Mouse (Mus musculus): ENCODE measurements at regions not wholly inside any gene's neighbourhood (a gene's known extent, or its start where the extent isn't known, plus 50 kb on each side); places are given as distances from the start of the nearest gene placed in this dataset.

- H3K9ac ChIP-seq (ENCODE audit: low read depth, low read length): no peak overlapping the region
- TF ChIP-seq CTCF (IDR thresholded peaks at IDR 0.05; ENCODE audit: low read depth, low read length) (no peak), POLR2A (IDR thresholded peaks at IDR 0.05; ENCODE audit: extremely low read depth, insufficient read depth, low read length) (no peak)
- no peaks in the 10 kb centered on the region for H3K36me3 ChIP-seq (ENCODE audit: control insufficient read depth, insufficient read depth, low read length)
- no peak overlapping the region for H3K4me3 ChIP-seq (ENCODE audit: insufficient read depth, low read depth, low read length)
- no peak for DNase-seq (ENCODE audit: extremely low read depth, low read depth, low spot score)
- no peak overlapping the region for H3K27ac ChIP-seq (replicated peaks; ENCODE audit: insufficient read depth, low read depth, low read length)
- H3K79me2 ChIP-seq (ENCODE audit: control insufficient read depth, insufficient read depth, low read length): no peaks in the 10 kb centered on the region
- WGBS: 82% methylated on average over 4 of the region's 4 CpGs
- H3K27me3 ChIP-seq (ENCODE audit: control insufficient read depth, insufficient read depth, low read length): no peaks in the 10 kb centered on the region
- H3K4me1 ChIP-seq (ENCODE audit: control insufficient read depth, insufficient read depth, low read length): no peaks in the 10 kb centered on the region
Observed at GRCm38 (mm10) chr16:87022041-87022440, 331.9 kb upstream of the N6amt1 start.

GRCm38 (mm10) chr16:87017107-87017670 is 336.8 kb upstream of the N6amt1 start:
- 81% methylated on average over 7 of the region's 7 CpGs for WGBS
- Histone ChIP-seq H3K27me3 (ENCODE audit: control insufficient read depth, insufficient read depth, low read length) (no peaks in the 10 kb centered on the region), H3K4me1 (ENCODE audit: control insufficient read depth, insufficient read depth, low read length) (no peaks in the 10 kb centered on the region), H3K79me2 (ENCODE audit: control insufficient read depth, insufficient read depth, low read length) (no peaks in the 10 kb centered on the region), H3K9ac (ENCODE audit: low read depth, low read length) (no peak overlapping the region), H3K36me3 (ENCODE audit: control insufficient read depth, insufficient read depth, low read length) (no peaks in the 10 kb centered on the region), H3K27ac (replicated peaks; ENCODE audit: insufficient read depth, low read depth, low read length) (no peak overlapping the region), H3K4me3 (ENCODE audit: insufficient read depth, low read depth, low read length) (no peak overlapping the region)
- no peak for DNase-seq (ENCODE audit: extremely low read depth, low read depth, low spot score)
- TF ChIP-seq POLR2A (IDR thresholded peaks at IDR 0.05; ENCODE audit: extremely low read depth, insufficient read depth, low read length) (no peak), CTCF (IDR thresholded peaks at IDR 0.05; ENCODE audit: low read depth, low read length) (no peak)

DNA sequence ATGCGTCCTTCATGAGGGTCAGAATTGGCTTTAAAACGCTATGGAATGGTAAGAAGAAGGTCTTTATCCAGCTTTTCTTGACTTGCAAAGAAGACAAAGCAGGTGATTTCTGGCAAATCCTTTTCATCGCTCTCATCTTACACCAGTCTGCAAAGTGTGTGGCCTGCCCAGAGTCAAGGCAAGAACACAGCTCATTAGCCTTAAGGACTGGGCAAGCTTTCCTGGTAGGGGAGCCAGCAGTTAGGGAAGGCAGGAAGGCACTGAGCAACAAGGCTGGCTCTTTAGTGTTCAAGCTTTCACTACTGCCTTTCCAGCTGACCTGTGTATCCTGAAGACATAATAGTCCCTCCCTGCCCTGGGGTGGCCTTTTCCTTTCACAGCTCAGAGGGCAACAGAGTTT is 352.4 kb upstream of the N6amt1 start:
- H3K4me3 ChIP-seq (ENCODE audit: insufficient read depth, low read depth, low read length): no peak overlapping the region
- no peak for DNase-seq (ENCODE audit: extremely low read depth, low read depth, low spot score)
- TF ChIP-seq CTCF (IDR thresholded peaks at IDR 0.05; ENCODE audit: low read depth, low read length) (no peak), POLR2A (IDR thresholded peaks at IDR 0.05; ENCODE audit: extremely low read depth, insufficient read depth, low read length) (no peak)
- no peaks in the 10 kb centered on the region for H3K79me2 ChIP-seq (ENCODE audit: control insufficient read depth, insufficient read depth, low read length)
- no peaks in the 10 kb centered on the region for H3K36me3 ChIP-seq (ENCODE audit: control insufficient read depth, insufficient read depth, low read length)
- no peaks in the 10 kb centered on the region for H3K27me3 ChIP-seq (ENCODE audit: control insufficient read depth, insufficient read depth, low read length)
- WGBS: 76% methylated on average over 3 of the region's 3 CpGs
- H3K9ac ChIP-seq (ENCODE audit: low read depth, low read length): no peak overlapping the region
- no peak overlapping the region for H3K27ac ChIP-seq (replicated peaks; ENCODE audit: insufficient read depth, low read depth, low read length)
- no peaks in the 10 kb centered on the region for H3K4me1 ChIP-seq (ENCODE audit: control insufficient read depth, insufficient read depth, low read length)

GRCm38 (mm10) chr16:87001135-87001534 is 352.9 kb upstream of the N6amt1 start:
- Histone ChIP-seq H3K79me2 (ENCODE audit: control insufficient read depth, insufficient read depth, low read length) (no peaks in the 10 kb centered on the region), H3K27me3 (ENCODE audit: control insufficient read depth, insufficient read depth, low read length) (no peaks in the 10 kb centered on the region), H3K9ac (ENCODE audit: low read depth, low read length) (no peak overlapping the region), H3K27ac (replicated peaks; ENCODE audit: insufficient read depth, low read depth, low read length) (no peak overlapping the region), H3K4me1 (ENCODE audit: control insufficient read depth, insufficient read depth, low read length) (no peaks in the 10 kb centered on the region), H3K4me3 (ENCODE audit: insufficient read depth, low read depth, low read length) (no peak overlapping the region), H3K36me3 (ENCODE audit: control insufficient read depth, insufficient read depth, low read length) (no peaks in the 10 kb centered on the region)
- WGBS: 62% methylated on average over 3 of the region's 3 CpGs
- TF ChIP-seq CTCF (IDR thresholded peaks at IDR 0.05; ENCODE audit: low read depth, low read length): no peak
- TF ChIP-seq POLR2A (IDR thresholded peaks at IDR 0.05; ENCODE audit: extremely low read depth, insufficient read depth, low read length): no peak
- DNase-seq (ENCODE audit: extremely low read depth, low read depth, low spot score): no peak

DNA sequence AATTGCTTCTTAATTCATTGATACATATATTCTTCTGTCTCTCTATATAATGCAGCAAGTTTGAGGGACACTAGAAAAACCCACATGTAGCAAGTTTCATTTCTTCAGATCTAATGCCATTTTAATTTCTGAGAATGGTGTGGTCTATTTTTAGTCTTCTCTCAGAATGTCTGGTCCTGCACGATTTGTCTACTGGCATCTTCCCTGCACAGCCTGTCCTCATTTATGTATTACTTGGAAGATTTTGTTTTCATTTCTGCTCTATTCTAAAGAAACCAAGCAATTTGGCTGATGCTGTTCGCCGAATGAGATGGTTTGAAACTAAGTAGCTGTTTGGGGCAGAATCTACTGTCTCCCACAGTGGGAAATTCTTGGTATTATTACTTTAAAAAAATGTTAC is 382.3 kb upstream of the N6amt1 start:
- Histone ChIP-seq H3K27ac (replicated peaks; ENCODE audit: insufficient read depth, low read depth, low read length) (no peak overlapping the region), H3K27me3 (ENCODE audit: control insufficient read depth, insufficient read depth, low read length) (no peaks in the 10 kb centered on the region), H3K79me2 (ENCODE audit: control insufficient read depth, insufficient read depth, low read length) (no peaks in the 10 kb centered on the region), H3K36me3 (ENCODE audit: control insufficient read depth, insufficient read depth, low read length) (no peaks in the 10 kb centered on the region), H3K9ac (ENCODE audit: low read depth, low read length) (no peak overlapping the region), H3K4me3 (ENCODE audit: insufficient read depth, low read depth, low read length) (no peak overlapping the region), H3K4me1 (ENCODE audit: control insufficient read depth, insufficient read depth, low read length) (no peaks in the 10 kb centered on the region)
- 86% methylated on average over 3 of the region's 3 CpGs for WGBS
- TF ChIP-seq CTCF (IDR thresholded peaks at IDR 0.05; ENCODE audit: low read depth, low read length) (no peak), POLR2A (IDR thresholded peaks at IDR 0.05; ENCODE audit: extremely low read depth, insufficient read depth, low read length) (no peak)
- DNase-seq (ENCODE audit: extremely low read depth, low read depth, low spot score): no peak

- H3K27ac ChIP-seq (replicated peaks; ENCODE audit: insufficient read depth, low read depth, low read length): no peak overlapping the region
- no peak for DNase-seq (ENCODE audit: extremely low read depth, low read depth, low spot score)
- no peak overlapping the region for H3K4me3 ChIP-seq (ENCODE audit: insufficient read depth, low read depth, low read length)
- no peaks in the 10 kb centered on the region; the same call in 1 of the 2 replicates for H3K4me1 ChIP-seq (ENCODE audit: control insufficient read depth, insufficient read depth, low read length)
- H3K36me3 ChIP-seq (ENCODE audit: control insufficient read depth, insufficient read depth, low read length): no peaks in the 10 kb centered on the region
- WGBS: 78% methylated on average over 6 of the region's 6 CpGs
- TF ChIP-seq POLR2A (IDR thresholded peaks at IDR 0.05; ENCODE audit: extremely low read depth, insufficient read depth, low read length) (no peak), CTCF (IDR thresholded peaks at IDR 0.05; ENCODE audit: low read depth, low read length) (no peak)
- H3K27me3 ChIP-seq (ENCODE audit: control insufficient read depth, insufficient read depth, low read length): no peaks in the 10 kb centered on the region
- no peak overlapping the region for H3K9ac ChIP-seq (ENCODE audit: low read depth, low read length)
- H3K79me2 ChIP-seq (ENCODE audit: control insufficient read depth, insufficient read depth, low read length): no peaks in the 10 kb centered on the region
Observed at GRCm38 (mm10) chr16:86949681-86950080, 404.3 kb upstream of the N6amt1 start.

All from liver, adult 2 months (tissue).